Mouse (Mus musculus) left cerebral cortex, adult 2 months (tissue): ENCODE measurements around the gene Taf6l. TPM values are rescaled to one million over a fixed set of nuclear protein-coding genes. Genes with fewer than 3 reads are reported as not detected.

ENCODE experiments used
- DNase-seq, 2 experiments: peaks; one replicate each; pipeline ENCODE4 v3.0.0; 2021 to 2022; ENCODE audit warnings: low spot score in 2 of 2, mixed read lengths in 1 of 2; ENCODE audit errors: extremely low spot score in 1 of 2
- H3K27ac ChIP-seq: fragments of 200-600 bp; 2 replicates; pipeline ENCODE4 v1.8.1; 2022
- H3K4me3 ChIP-seq: fragments of 200-600 bp; 2 replicates; pipeline ENCODE4 v1.8.1; 2022
- CTCF ChIP-seq: fragments of 200-600 bp; IDR thresholded peaks from 2 replicates; pipeline ENCODE4 v1.8.1; 2022; ENCODE audit warnings: antibody characterized with exemption, mild to moderate bottlenecking, moderate library complexity
- intact Hi-C: fragments of 180-260 bp; cut with DNase I; formaldehyde crosslinking; loops from one replicate; pipeline ENCODE4 v1.15.1; 2025
- long read RNA-seq, 2 experiments: library from polyadenylated mRNA; stranded (forward); transcript quantifications; one replicate each; pipeline ENCODE4 v2.0.0; 2021; ENCODE audit warnings: borderline mapping rate in 2 of 2
- total RNA-seq, 2 experiments: library from RNA; stranded (reverse); gene quantifications; 2 replicates each; pipeline ENCODE4 v1.2.3; 2021

Gene Taf6l
- 10 to 100 TPM; 13.1 to 14.3 TPM for total RNA-seq
- long read RNA-seq, experiment 1, transcript Taf6l-205 (12 exons, 2,065 nt) = major isoform, 11 of 21 reads
- long read RNA-seq, experiment 1, partial matches to known transcripts = 1 of 21 reads
- long read RNA-seq, experiment 1, other reads (novel, unspliced or antisense) = 8 of 21 reads
- long read RNA-seq, experiment 2, partial matches to known transcripts = 1 of 6 reads
- long read RNA-seq, experiment 2, other reads (novel, unspliced or antisense) = 2 of 6 reads

DNA sequence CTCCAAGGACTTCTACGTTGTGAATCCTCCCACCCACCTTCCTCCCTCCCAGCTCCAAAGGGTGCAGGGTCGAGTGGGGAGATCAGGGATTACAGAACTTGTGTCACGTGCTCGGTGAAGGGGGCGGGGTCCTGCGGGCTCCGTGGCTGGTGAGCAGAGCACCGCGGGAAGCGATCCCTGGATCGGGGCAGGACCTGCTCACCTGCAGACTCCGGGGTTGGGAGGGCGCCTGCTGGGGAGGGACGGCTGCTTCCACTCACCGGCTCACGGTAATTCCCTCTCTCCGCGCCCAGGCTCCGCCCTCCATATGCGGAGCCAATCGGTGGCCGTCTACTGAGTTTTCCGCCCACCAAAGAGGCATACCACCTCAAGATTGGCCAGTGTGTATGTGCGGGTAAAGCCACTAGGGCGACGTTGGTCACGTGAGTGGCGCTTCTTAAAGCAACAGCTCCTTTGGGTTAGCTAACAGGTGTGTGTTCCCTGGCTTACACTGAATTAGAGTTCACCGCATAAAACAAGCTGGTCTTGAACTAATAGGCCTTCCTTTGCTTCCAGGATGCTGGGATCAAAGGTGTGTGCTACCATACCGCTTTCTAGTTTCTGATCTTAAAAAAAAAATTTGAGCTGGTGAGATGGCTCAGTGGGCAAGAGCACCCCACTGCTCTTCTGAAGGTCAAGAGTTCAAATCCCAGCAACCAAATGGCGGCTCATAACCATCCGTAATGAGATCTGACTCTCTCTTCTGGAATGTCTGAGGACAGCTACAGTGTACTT, at the start of gene Taf6l:
Gene Taf6l (minus strand): TSS at position 410 of the 774 bp plus-strand sequence.
- peak within 1 kb of the TSS; percentile 54; the same call in 1 of the 2 replicates for H3K27ac ChIP-seq
- intact Hi-C loops = no loop called here
- peak within 1 kb of the TSS; percentile 57 for H3K4me3 ChIP-seq
- DNase-seq = peak; percentile 84 to 92
- peak; percentile 56 for TF ChIP-seq CTCF

DNA sequence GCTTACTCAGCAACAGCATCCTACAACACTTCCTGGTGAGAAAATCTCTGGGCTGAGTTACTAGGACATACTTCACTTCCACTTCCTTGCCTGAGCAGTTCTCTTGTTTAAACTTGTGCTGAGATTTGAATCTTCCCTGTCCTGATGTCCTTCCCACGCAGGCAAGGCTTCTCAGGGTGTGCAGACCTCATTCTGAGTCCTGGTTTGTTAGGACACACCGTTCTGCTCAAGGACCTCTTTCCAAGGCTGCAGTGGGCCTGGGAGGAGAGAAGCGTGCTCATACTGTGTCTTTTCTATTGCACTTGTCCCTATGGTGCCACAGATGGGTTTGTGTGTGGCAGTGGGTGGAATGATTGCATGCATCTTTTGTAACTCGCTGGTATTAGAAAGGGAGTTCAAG, 46.8 kb upstream of the Taf6l start:
- H3K27ac ChIP-seq = no peak overlapping the region
- intact Hi-C loops = loop anchor here (1.0 kb wide), 1 partner anchor 12 kb away; no protein-coding TSS in a partner anchor
- no peak overlapping the region for H3K4me3 ChIP-seq
- no peak for TF ChIP-seq CTCF
- DNase-seq = no peak

DNA sequence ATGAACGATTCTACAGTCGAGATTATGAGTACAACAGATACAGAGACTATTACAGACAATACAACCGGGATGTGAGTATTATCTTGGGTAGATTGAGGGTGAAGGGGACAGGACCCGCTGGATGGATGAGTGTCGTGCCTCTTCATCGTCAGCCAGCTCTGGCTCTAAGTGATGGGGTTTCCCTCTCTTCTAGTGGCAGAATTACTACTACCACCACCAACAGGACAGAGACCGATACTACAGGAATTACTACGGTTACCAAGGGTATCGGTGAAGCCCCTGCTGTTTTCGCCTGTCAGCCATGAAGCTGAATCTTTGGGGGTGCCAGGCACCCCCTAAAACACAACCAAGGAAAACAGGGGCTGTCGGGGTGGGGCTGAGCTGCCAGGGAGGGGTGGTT, 45.0 kb upstream of the Taf6l start:
- no peak for DNase-seq
- H3K27ac ChIP-seq = no peak overlapping the region
- intact Hi-C loops = no loop called here

DNA sequence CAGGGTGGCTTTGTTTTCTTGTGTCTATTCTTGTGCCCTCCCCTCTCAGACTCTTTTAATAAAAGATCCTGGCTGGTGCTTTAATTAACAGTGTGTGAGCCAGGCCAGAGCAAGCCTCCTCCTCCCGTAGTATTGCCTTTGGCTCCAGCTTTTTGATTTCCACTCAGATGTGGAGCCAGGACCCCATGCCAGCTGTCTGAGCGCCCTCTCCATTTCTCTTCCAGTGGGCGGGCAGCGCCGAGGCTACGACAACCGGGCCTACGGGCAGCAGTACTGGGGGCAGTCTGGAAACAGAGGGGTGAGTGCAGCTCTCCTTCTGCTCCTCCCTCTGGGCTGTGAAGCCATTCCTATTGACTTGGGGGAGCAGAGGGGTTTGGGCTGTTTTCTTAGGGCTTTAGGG, 44.4 kb upstream of the Taf6l start:
- intact Hi-C loops = no loop called here
- no peak for TF ChIP-seq CTCF
- Histone ChIP-seq H3K27ac (no peak overlapping the region), H3K4me3 (no peak overlapping the region)
- DNase-seq = no peak

More for the DNA sequence above, 45.0 kb upstream of the Taf6l start:
- no peak overlapping the region for H3K4me3 ChIP-seq
- TF ChIP-seq CTCF = peak; percentile 5; the same call in 1 of the 2 replicates

DNA sequence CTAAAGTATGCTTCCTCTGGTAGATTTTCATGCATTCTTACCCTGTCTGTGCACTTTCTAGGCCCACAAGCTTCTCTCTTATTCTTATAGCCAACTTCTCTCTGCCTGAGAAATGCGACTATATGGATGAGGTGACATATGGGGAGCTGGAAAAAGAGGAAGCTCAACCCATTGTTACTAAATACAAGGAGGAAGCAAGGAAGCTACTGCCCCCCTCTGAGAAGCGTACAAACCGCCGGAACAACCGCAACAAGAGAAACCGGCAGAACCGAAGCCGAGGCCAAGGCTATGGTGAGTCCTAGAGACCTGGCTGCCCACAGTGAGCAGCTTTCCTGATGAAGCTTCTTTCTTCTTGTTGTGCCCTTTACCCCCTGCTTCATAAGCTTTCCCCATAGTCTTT, 43.4 kb upstream of the Taf6l start, which contains the start of gene AC129217.1:
Gene AC129217.1 (plus strand): TSS at position 114 of the 400 bp plus-strand sequence.
- intact Hi-C loops = no loop called here
- no peak for TF ChIP-seq CTCF
- Histone ChIP-seq H3K27ac (0 out of 2 replicates have a peak within 1 kb of the TSS, but pooled peaks have one; percentile 1), H3K4me3 (no peak within 1 kb of the TSS)
- no peak for DNase-seq

- intact Hi-C loops = no loop called here
- no peak for TF ChIP-seq CTCF
- Histone ChIP-seq H3K4me3 (peak overlapping the region; percentile 71), H3K27ac (no peak overlapping the region)
- no peak for DNase-seq
Observed at GRCm38 (mm10) chr19:8822696-8823095, 36.5 kb upstream of the Taf6l start.

- TF ChIP-seq CTCF = no peak
- Histone ChIP-seq H3K27ac (peak overlapping the region; percentile 11), H3K4me3 (peak overlapping the region; percentile 71)
- DNase-seq = no peak
- intact Hi-C loops = loop anchor here (1.0 to 2.0 kb wide), 2 partner anchors 11 to 16 kb away; partner anchors contain the start of gene Bscl2
Observed at GRCm38 (mm10) chr19:8821146-8821545, 34.9 kb upstream of the Taf6l start.

- Histone ChIP-seq H3K27ac (peak overlapping the region; percentile 98), H3K4me3 (peak overlapping the region; percentile 71)
- intact Hi-C loops = loop anchor here (2.0 kb wide), 1 partner anchor 16 kb away; the partner anchor contains the start of gene Bscl2
- no peak for DNase-seq
- TF ChIP-seq CTCF = no peak
Observed at GRCm38 (mm10) chr19:8820424-8820956, 34.3 kb upstream of the Taf6l start.

DNA sequence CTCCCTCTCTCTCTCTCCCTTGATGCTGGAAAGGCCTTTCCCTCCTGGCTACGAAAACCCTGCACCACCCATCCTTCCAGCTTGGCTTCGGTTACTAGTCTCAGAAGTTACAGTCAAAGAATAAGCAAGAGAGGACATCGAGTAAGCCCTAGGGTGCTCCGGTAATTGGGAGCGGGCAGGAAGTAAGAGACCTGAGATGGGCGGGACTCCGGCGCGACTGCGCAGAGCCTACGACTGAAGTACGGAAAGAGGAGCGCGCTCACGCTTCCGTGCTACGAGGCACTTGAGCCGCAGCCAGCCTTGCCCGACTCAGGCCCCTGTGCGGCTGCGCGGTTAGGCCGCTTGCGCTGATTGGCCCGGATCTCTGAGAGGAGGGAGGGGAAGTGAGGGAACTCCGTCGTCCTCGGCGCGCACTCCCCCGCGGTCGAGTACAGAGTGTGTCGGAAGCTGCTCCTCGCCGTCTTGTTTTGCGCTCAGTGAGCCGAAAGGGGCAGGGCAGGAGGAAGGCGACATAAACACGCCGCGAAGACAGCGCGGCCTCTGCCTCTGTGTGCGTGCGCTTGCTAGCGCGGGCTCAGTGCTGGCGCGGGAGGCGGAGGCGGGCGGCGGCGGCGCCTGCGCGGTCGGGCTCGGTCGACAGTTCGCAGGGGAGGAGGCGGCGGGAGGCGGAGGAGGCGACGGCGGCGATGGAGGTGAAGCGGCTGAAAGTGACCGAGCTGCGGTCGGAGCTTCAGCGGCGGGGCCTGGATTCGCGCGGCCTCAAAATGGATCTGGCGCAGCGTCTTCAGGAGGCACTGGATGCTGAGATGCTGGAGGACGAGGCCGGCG, 33.6 kb upstream of the Taf6l start, which contains the start of gene Hnrnpul2:
Gene Hnrnpul2 (plus strand): TSS at position 415 of the 828 bp plus-strand sequence.
- intact Hi-C loops = loop anchor here (1.0 to 5.0 kb wide), 6 partner anchors 17 to 253 kb away; partner anchors contain the start of genes Bscl2, Polr2g, Tmem179b and Ubxn1
- peak; percentile 98 for DNase-seq
- TF ChIP-seq CTCF = no peak
- Histone ChIP-seq H3K4me3 (peak within 1 kb of the TSS; percentile 71), H3K27ac (peak within 1 kb of the TSS; percentile 98)

- intact Hi-C loops = loop anchor here (1.0 to 5.0 kb wide), 5 partner anchors 17 to 252 kb away; partner anchors contain the start of genes Polr2g, Tmem179b, Ubxn1 and Zbtb3
- peak within 1 kb of the TSS; percentile 71 for H3K4me3 ChIP-seq
- no peak for TF ChIP-seq CTCF
Observed at GRCm38 (mm10) chr19:8818801-8819595, 32.8 kb upstream of the Taf6l start, which contains the start of gene Ttc9c. Gene Ttc9c, minus strand, starts transcription at chr19:8819333.

More at GRCm38 (mm10) chr19:8818801-8819595, 32.8 kb upstream of the Taf6l start, which contains the start of gene Ttc9c:
- H3K27ac ChIP-seq = peak within 1 kb of the TSS; percentile 98
- DNase-seq = peak; percentile 92 to 97
